Mouse (Mus musculus) sigmoid colon, adult 10 weeks (tissue): ENCODE measurements around the gene Anapc15-ps. TPM values are rescaled to one million over a fixed set of nuclear protein-coding genes. Genes with fewer than 3 reads are reported as not detected.

Source experiments
- polyA plus RNA-seq: library from polyadenylated mRNA; stranded (reverse); fragments of 350-450 nt; fragmentation: Illumina TruSeq; extraction: RNeasy Lipid Tissue Mini Kit (QIAGEN cat#74804); gene quantifications from one replicate; pipeline ENCODE4 v1.2.3, GENCODE M21; 2014; ENCODE audit warnings: low read depth, low replicate concordance

The Anapc15-ps gene
- polyA plus RNA-seq = not detected

GRCm38 (mm10) chr10:95673351-95673750, at the start of gene Anapc15-ps:
Anapc15-ps (minus strand) TSS chr10:95673451.

Other genes starting within 250 kb of the Anapc15-ps start
- 212 TPM for gene Mrpl42, start 171.5 kb downstream of the Anapc15-ps start, polyA plus RNA-seq
- 640 TPM for gene Ube2n, start 158.3 kb downstream of the Anapc15-ps start, polyA plus RNA-seq
- gene Nudt4, start 109.3 kb downstream of the Anapc15-ps start, polyA plus RNA-seq = 1,232 TPM
- not detected for gene Gm33543, start 169.5 kb upstream of the Anapc15-ps start, polyA plus RNA-seq